Mouse (Mus musculus) midbrain, embryonic 13.5 days (tissue): ENCODE measurements at regions not wholly inside any gene's neighbourhood (a gene's known extent, or its start where the extent isn't known, plus 50 kb on each side); places are given as distances from the start of the nearest gene placed in this dataset.

Experiments used
- ATAC-seq: fragments of 200-750 bp; cut with Nextera tagmentation; 2 replicates; pipeline ENCODE4 v1.8.0; 2017; ENCODE audit warnings: mild to moderate bottlenecking, moderate TSS enrichment, moderate library complexity
- H3K27ac ChIP-seq: fragments of 300-500 bp; sonication (generic); 2 replicates; pipeline ENCODE4 v1.5.1; 2015; ENCODE audit warnings: inconsistent platforms, mild to moderate bottlenecking, moderate library complexity
- H3K27me3 ChIP-seq: fragments of 300-500 bp; sonication (generic); 2 replicates; pipeline ENCODE4 v1.6.1; 2015; ENCODE audit warnings: mild to moderate bottlenecking, inconsistent platforms
- H3K36me3 ChIP-seq: fragments of 300-500 bp; sonication (generic); 2 replicates; pipeline ENCODE4 v1.6.1; 2015; ENCODE audit warnings: mild to moderate bottlenecking, inconsistent platforms
- H3K4me1 ChIP-seq: fragments of 300-500 bp; sonication (generic); replicated peaks from 2 replicates; pipeline ENCODE4 v1.6.1; 2015; ENCODE audit warnings: inconsistent platforms
- H3K4me2 ChIP-seq: fragments of 300-500 bp; sonication (generic); replicated peaks from 2 replicates; pipeline ENCODE4 v1.6.1; 2015; ENCODE audit warnings: moderate library complexity, mild to moderate bottlenecking, inconsistent platforms
- H3K4me3 ChIP-seq: fragments of 300-500 bp; sonication (generic); replicated peaks from 2 replicates; pipeline ENCODE4 v1.5.1; 2015; ENCODE audit warnings: mild to moderate bottlenecking, inconsistent platforms
- H3K9ac ChIP-seq: fragments of 300-500 bp; sonication (generic); replicated peaks from 2 replicates; pipeline ENCODE4 v1.6.1; 2015; ENCODE audit warnings: mild to moderate bottlenecking, inconsistent platforms
- H3K9me3 ChIP-seq: fragments of 300-500 bp; sonication (generic); 2 replicates; pipeline ENCODE4 v1.6.1; 2016; ENCODE audit warnings: mild to moderate bottlenecking, inconsistent platforms
- whole genome bisulfite sequencing: fragments of 180-500 bp; shearing (Covaris S2); methylation state at CpG from one replicate; pipeline ENCODE4 v1.1.7; 2015; 5-methylcytosine and 5-hydroxymethylcytosine counted together

DNA sequence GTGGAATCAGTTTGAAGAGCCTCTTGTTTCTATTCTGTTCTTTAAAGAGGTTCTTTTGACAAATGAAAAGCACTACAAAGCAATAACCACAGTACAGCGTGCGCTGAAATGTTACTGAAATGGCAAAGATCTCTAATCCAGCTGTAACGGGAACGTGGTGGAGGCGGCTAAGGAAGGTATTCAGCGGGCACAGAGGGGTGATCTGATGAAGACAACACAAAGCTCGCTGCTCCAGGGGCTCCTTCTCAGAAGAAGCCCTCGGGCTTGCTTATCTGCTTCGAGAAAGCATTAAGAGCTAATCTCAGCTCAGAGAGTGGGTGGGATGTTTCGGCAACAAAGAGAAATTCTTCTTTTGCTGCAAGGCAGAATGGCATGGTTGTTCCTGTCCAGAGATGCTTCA, 258.2 kb upstream of the Arrdc4 start:
- WGBS = 38% methylated on average over 10 of the region's 10 CpGs
- no peaks in the 10 kb centered on the region for H3K9me3 ChIP-seq
- ATAC-seq = no peak
- H3K4me3 ChIP-seq = no peak overlapping the region
- no peak overlapping the region for H3K4me2 ChIP-seq
- no peak overlapping the region for H3K27ac ChIP-seq
- H3K4me1 ChIP-seq = no peaks in the 10 kb centered on the region
- no peaks in the 10 kb centered on the region for H3K36me3 ChIP-seq
- no peaks in the 10 kb centered on the region for H3K27me3 ChIP-seq
- no peak overlapping the region for H3K9ac ChIP-seq

DNA sequence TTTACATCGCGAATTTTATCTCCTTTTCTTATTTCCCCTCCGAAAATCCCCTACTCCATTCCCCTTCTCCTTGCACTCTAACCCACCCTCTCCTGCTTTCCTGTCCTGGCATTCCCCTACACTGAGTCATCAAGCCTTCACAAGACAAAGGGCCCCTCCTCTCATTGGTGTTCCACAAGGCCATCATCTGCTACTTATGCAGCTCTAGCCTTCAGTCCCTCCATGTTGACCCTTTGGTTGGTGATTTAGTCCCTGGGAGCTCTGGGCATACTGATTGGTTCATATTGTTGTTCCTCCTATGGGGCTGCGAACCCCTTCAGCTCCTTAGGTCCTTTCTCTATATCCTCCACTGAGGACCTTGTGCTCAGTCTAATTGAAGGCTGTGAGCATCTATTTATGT, 239.0 kb upstream of the Arrdc4 start:
- H3K4me3 ChIP-seq = no peak overlapping the region
- H3K36me3 ChIP-seq = no peaks in the 10 kb centered on the region
- 84% methylated on average over 4 of the region's 4 CpGs for WGBS
- H3K27ac ChIP-seq = no peak overlapping the region
- H3K4me1 ChIP-seq = peaks cover 11% of the 10 kb centered on the region; the same call in 1 of the 2 replicates
- no peak for ATAC-seq
- no peak overlapping the region for H3K4me2 ChIP-seq
- no peak overlapping the region for H3K9ac ChIP-seq
- H3K27me3 ChIP-seq = no peaks in the 10 kb centered on the region
- H3K9me3 ChIP-seq = no peaks in the 10 kb centered on the region

DNA sequence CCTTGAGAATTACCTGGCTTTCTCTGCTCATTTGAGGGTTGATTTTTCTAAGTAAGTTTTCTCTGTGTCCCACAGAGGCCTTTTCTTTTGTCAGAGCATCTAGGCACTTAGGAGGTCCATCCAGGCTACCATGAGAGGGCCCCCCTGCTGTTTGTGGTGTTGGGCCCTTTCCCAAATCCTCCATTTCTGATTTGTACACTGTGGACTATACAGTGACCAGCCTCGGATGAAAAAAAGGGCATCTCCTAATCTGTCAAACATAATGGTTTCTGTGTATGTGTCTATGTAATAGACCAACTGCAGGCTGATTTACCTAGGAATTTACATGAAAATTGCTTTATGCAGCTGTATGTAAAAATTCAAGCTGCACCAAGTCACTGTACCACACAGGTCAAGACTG, 234.9 kb upstream of the Arrdc4 start:
- peak overlapping the region; percentile 20; the same call in 1 of the 2 replicates for H3K27ac ChIP-seq
- 31% methylated on average over 1 of the region's 1 CpGs for WGBS
- no peak overlapping the region for H3K4me3 ChIP-seq
- H3K9ac ChIP-seq = no peak overlapping the region
- peaks cover 32% of the 10 kb centered on the region for H3K4me1 ChIP-seq
- no peak overlapping the region for H3K4me2 ChIP-seq
- no peaks in the 10 kb centered on the region for H3K9me3 ChIP-seq
- H3K27me3 ChIP-seq = no peaks in the 10 kb centered on the region
- no peaks in the 10 kb centered on the region for H3K36me3 ChIP-seq
- peak; percentile 55; the same call in 1 of the 2 replicates for ATAC-seq

DNA sequence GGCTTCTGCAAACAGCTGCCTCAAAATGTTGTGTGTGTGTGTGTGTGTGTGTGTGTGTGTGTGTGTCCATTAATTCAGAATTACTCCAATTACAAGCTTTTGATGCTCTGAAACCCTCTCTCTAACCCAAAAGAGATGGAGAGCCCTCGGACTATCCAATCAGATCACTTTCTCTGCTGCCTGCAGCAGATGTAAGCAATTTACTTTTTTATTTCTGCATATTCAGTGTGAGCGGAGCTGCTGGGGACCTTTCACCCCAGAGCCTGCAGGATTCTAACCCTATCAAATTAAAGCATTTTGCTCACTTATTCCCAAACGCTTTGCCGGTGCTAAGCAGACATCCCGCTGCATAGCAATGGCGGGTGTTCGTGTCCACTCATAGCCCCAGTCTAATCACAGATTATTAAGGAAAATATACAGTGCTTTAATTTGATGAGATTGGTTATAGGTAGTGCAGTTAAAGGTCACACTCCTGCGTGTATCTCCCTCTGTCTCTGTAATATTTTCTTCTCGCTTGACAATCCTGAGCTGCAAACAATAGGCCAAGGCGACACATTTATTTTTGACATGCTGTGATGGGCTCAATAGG, 234.0 kb upstream of the Arrdc4 start:
- ATAC-seq = 0 out of 2 replicates have a peak, but pooled peaks have one; percentile 50
- H3K4me3 ChIP-seq = no peak overlapping the region
- H3K4me2 ChIP-seq = no peak overlapping the region
- no peaks in the 10 kb centered on the region for H3K27me3 ChIP-seq
- no peak overlapping the region for H3K9ac ChIP-seq
- no peaks in the 10 kb centered on the region for H3K36me3 ChIP-seq
- 52% methylated on average over 10 of the region's 10 CpGs for WGBS
- H3K4me1 ChIP-seq = peaks cover 34% of the 10 kb centered on the region
- H3K27ac ChIP-seq = no peak overlapping the region
- H3K9me3 ChIP-seq = no peaks in the 10 kb centered on the region

DNA sequence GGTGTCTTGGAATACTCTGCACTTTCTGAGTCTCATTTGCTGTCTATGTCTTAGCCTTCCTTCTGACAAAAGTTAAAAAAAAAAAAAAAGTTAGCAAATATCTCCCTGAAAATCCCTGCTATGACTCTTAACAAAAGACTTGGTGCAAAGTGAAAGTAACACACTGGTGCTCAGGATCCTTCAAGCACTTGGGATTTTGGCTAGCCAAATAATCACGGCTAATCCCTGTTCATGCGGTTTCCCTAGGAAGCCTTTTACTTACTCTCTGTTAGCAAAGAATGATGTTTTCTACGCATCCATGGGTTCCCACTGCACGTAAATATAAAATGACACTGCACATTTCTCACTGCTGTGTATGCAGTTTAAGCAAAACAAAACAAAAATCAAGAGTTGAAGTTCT, 229.5 kb upstream of the Arrdc4 start:
- Histone ChIP-seq H3K27me3 (no peaks in the 10 kb centered on the region), H3K36me3 (no peaks in the 10 kb centered on the region), H3K9me3 (no peaks in the 10 kb centered on the region), H3K4me1 (peaks cover 31% of the 10 kb centered on the region), H3K27ac (no peak overlapping the region), H3K4me3 (no peak overlapping the region), H3K9ac (no peak overlapping the region), H3K4me2 (no peak overlapping the region)
- no peak for ATAC-seq
- 11% methylated on average over 4 of the region's 4 CpGs for WGBS

DNA sequence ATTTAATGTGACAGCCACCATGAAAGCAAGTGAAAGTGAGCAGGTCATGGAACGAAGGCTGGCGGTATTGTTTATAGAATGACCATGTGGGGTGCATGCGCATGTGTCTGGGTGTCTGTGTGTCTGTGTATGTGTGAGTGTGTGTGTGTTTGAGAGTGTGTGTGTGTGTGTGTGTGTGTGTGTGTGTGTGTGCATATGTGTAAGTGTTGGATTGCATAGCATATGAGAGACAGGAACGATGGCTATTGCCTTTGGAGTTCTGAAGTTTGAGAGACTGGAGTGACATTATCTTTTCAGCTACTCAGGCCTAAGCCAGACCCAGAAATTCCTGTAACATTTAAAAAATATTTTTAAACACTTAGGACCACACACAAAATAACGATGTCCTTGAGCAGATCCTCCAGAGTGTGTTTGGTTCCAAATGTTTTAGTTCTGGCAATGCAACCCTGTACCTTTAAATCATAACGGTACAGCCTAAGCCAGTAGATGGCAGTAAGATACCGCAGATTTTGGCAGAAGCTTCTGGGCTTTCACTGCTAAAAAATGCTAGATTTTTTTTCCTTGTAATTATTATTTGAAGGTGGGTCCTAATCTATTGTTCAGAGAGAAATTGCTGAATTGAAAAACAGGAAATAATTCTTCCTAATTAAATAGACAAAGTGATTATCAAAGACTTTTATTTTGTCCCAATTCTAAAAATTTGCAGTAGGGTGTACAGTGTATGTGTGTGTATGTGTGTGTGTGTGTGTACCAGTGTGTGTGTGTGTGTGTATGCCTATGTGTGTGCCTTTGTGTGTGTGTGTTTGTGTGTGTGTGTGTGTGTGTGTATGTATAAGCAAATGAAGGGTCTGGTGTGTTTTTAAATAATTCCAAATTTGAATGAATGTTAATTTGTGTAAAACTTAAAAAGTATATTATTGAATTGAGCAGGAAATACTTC, 228.0 kb upstream of the Arrdc4 start:
- Histone ChIP-seq H3K9me3 (no peaks in the 10 kb centered on the region), H3K4me3 (no peak overlapping the region), H3K9ac (no peak overlapping the region), H3K4me1 (peaks cover 21% of the 10 kb centered on the region), H3K27me3 (no peaks in the 10 kb centered on the region), H3K36me3 (no peaks in the 10 kb centered on the region), H3K27ac (no peak overlapping the region), H3K4me2 (no peak overlapping the region)
- WGBS = 55% methylated on average over 7 of the region's 7 CpGs
- peak; percentile 70 for ATAC-seq

DNA sequence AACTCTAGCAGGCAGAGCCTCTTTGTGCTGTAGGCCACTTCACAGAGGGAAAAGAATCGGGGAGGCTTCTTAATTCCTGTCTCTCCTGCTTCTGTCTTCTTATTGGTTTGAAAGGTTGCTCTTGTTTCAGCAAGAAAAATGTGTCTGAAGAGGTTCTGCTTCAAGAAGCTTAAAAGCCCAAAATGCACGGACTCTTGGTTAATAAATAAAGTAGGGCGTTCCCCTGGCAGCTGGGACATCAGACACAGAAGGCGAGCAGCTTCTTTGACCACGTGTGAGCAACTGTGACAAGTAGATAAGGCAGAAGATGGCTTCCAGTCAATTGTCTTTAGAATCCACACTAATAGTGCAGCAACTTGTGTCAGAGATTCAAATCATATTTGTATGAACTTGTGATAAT, 226.9 kb upstream of the Arrdc4 start:
- no peak for ATAC-seq
- no peaks in the 10 kb centered on the region for H3K36me3 ChIP-seq
- no peaks in the 10 kb centered on the region for H3K9me3 ChIP-seq
- no peak overlapping the region for H3K4me3 ChIP-seq
- H3K9ac ChIP-seq = no peak overlapping the region
- no peak overlapping the region for H3K4me2 ChIP-seq
- H3K27me3 ChIP-seq = no peaks in the 10 kb centered on the region
- peaks cover 13% of the 10 kb centered on the region for H3K4me1 ChIP-seq
- no peak overlapping the region for H3K27ac ChIP-seq
- WGBS = 34% methylated on average over 5 of the region's 5 CpGs

DNA sequence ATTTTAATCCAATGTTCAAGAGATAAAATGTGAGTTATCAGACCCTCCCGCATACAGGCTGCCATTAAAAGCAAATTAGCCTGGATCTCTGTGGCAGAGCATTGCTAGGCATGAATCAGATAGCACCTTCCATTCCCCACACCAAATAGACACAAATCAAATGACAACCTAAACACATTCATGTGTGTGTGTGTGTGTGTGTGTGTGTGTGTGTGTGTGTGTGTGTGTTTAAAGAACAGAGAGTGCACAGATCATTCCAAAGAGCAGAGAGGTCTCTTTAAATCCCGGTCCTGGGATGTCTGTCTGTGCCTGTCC, 226.5 kb upstream of the Arrdc4 start:
- Histone ChIP-seq H3K36me3 (no peaks in the 10 kb centered on the region), H3K4me1 (peaks cover 13% of the 10 kb centered on the region), H3K27me3 (no peaks in the 10 kb centered on the region), H3K27ac (no peak overlapping the region), H3K4me2 (no peak overlapping the region), H3K9me3 (no peaks in the 10 kb centered on the region), H3K9ac (no peak overlapping the region), H3K4me3 (no peak overlapping the region)
- no peak for ATAC-seq
- WGBS = 59% methylated on average over 2 of the region's 2 CpGs

DNA sequence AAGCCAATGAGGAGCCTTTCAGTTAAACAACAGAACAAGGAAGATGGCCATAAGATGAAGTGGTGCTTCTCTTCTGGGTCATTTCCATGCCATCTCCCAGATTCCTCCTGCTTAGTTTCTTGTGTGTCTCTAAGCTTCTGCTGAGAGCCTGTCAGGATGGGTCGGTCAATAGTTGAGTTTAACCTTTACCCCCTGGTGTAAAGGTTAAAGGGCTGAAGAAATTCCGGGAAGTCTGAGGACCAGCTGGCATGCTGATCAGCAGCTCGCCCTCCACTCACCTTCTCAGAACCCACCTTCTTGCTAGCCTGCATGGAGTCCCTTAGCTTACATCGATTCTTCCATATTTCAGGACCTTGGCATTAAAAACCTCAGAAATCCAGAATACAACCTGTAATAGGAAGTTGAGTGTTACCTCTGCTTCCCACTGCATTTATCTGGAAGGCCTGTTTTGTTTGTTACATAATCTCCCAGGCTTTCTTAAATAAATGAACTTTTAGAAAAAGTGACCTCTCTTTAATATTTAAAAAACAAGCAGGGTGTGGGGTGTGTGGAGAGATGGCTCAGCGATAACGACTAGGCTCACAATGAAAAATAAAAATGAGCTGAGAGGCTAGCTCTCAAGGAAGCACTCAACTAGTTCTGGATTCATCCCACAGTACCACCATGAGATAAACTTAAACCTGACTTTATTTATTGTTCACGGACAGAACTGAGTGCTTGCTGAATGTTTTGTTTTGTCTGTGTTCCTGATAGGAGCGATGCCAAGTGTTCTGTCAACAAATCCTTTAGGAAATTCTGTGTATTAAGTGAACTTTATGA, 225.9 kb upstream of the Arrdc4 start:
- 75% methylated on average over 8 of the region's 8 CpGs for WGBS
- H3K4me1 ChIP-seq = peaks cover 11% of the 10 kb centered on the region
- H3K9me3 ChIP-seq = no peaks in the 10 kb centered on the region
- no peaks in the 10 kb centered on the region for H3K27me3 ChIP-seq
- no peaks in the 10 kb centered on the region for H3K36me3 ChIP-seq
- H3K4me3 ChIP-seq = no peak overlapping the region
- no peak for ATAC-seq
- H3K9ac ChIP-seq = no peak overlapping the region
- no peak overlapping the region for H3K27ac ChIP-seq
- no peak overlapping the region for H3K4me2 ChIP-seq

DNA sequence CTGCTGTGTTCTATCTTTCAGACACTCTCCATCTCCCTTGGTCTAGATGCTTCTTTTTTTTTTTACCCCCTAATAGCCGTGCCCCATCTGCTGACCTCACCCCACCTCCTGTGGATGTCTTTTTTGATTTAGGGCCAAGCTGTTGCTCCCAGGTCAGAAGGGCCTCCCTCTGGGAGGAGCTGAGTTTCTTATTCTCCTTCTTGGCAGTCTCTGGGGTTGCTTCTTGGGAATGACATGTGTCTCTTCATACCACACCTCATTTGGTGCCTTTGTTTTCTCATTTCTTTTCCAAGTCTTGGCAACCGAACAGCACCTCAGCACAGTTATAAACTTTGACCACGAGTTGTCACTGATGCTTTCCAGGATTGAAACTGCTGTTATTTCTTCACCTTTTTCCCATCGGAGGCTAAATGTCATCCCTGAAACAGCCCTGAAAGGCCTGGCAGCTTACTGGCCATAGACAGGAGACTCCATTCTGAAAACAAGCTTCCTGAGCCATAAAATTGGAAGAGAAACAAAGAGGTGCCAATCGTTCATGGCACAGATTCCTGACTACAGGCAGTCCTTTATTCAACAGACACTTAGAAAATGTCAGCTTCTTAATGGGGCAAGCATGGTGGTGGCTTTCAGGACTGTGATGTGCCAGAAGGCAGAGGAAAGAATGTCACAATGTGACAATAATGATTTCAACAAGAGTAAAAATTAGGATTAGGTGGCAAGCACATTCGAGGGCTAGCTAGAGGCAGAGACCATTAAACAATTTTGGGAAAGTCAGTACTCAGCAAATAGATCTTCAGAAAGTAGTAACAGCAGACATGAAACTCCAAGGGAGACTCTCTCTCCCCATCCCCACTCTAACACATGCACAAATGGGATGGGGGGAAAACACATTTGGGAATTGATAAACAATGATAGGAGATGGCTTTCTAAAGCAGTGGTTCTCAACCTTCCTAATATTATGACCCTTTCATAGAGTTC, 197.1 kb upstream of the Arrdc4 start:
- Histone ChIP-seq H3K4me2 (no peak overlapping the region), H3K27me3 (no peaks in the 10 kb centered on the region), H3K36me3 (no peaks in the 10 kb centered on the region), H3K9ac (no peak overlapping the region), H3K4me1 (no peaks in the 10 kb centered on the region), H3K27ac (no peak overlapping the region), H3K4me3 (no peak overlapping the region), H3K9me3 (no peaks in the 10 kb centered on the region)
- 48% methylated on average over 6 of the region's 6 CpGs for WGBS
- ATAC-seq = no peak

DNA sequence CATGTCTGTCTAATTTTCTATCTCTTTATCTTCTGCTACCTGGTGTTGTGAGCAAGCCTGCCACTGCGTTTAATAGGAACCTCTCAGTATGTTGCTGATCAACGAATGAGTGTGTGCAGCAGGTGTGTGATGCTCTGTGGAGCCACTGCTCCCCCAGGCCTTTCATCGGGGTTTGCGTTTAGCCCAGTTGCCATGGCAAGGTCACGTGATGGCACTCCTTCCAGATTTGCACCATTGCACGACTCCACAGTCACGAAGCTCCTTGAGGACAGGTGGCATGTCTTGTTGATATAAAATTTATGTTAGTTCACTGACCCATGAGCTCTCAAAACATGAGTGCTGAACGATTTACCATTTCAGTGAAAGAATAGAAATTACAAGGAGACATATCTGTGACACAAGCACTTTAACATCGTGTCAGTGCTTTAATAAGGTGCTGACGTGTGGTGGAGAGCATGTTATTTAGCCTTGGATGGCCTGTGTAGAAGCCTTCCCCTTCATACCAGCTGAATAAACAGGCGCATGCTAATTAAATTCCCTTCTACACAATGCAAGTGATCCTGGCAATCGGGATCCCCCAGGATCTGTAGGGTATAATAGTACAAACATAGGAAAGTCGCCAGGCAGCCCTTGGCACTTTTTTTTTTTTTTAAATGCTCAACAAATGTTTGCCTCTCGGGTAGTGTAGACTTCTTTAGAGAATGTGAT, 181.7 kb upstream of the Arrdc4 start:
- Histone ChIP-seq H3K9me3 (no peaks in the 10 kb centered on the region), H3K4me3 (no peak overlapping the region), H3K4me2 (no peak overlapping the region), H3K27me3 (no peaks in the 10 kb centered on the region), H3K27ac (no peak overlapping the region), H3K9ac (no peak overlapping the region), H3K36me3 (no peaks in the 10 kb centered on the region), H3K4me1 (no peaks in the 10 kb centered on the region)
- 72% methylated on average over 14 of the region's 14 CpGs for WGBS
- no peak for ATAC-seq
